Mouse (Mus musculus) mature B cell (primary cell): ENCODE results near the gene Ttc22.

Experiments used
- in situ Hi-C: fragments of 300-500 bp; cut with MboI; formaldehyde crosslinking; loops from 2 replicates; pipeline ENCODE4 v1.14.3; 2019

The Ttc22 gene

GRCm38 (mm10) chr4:106622030-106622493, at the start of gene Ttc22:
Ttc22 (plus strand) TSS chr4:106622432.
- in situ Hi-C loops = no loop called here

GRCm38 (mm10) chr4:106575022-106575421, 47.2 kb upstream of the Ttc22 start:
- in situ Hi-C loops = no loop called here

DNA sequence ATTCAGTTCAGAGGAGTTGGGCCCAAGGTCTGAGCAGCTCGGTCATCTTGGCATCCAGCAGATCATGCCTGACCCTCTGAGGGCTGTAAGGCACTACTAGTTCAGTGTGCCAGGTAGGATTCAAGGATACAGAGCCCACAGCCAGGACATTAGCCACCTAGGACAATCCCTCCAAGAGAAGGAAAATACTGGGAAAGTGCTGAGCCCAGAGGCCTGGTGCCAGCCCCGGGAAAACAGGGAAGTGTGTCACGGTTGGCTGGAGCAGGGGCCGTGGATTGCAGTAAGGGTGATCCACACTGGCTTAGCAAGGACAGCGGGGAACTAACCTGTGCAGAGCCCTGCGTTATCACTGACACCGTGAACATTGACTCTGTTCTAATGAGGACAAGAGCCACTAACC, 44.7 kb upstream of the Ttc22 start:
- in situ Hi-C loops = no loop called here

- in situ Hi-C loops = no loop called here
Measured at GRCm38 (mm10) chr4:106581176-106581864, 40.9 kb upstream of the Ttc22 start.

DNA sequence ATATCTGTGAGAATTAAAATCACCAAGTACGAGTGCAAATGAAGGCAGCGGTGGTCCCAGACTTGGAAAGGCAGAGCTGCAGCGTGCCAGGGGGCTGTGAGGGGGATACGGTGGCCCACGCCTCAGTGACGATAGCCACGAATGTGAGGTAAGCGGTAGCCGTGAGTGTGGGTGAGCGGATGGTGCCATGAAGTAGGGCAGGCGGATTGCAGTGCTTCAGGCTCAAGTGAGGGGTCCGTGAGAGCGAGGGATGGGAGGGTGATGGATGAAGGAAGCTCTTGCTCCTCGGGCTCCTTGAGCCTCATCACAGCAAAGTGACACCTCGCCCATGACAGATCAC, 40.4 kb upstream of the Ttc22 start:
- in situ Hi-C loops = no loop called here

DNA sequence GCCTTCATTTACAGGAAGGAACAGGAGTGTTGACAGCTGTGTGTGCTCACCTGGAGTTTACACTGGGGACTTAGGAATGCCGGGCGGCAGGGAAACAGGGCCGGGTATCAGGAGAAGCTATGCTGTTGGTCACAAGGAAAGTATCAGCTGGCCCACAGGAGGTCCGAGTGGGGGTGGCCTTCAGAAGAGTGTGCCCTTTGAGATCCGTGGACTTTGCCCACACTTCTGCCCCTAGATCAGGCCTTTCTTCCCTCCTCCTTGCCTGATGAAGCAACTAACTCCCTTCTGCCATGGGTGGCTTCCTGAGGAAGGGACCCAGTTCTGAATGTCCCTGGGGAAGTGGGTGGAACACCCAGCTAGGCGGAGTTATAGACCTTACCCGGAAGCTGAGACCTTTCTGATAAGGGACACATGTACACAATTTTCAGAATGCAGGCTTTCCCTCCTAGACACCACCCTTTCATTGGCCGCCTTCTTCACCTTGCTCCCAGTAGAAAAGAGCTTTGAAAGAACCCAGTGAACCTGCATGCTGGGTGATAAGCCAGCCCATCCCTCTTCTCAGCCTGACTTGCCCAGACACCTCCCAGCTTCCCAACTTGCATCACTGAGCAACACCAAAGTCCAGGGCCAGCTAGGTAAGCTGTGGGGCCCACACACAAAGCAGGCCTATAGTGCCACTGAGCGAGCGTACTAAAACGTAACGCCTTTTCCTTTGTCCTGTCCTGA, 39.6 kb upstream of the Ttc22 start:
- in situ Hi-C loops = no loop called here

- in situ Hi-C loops = no loop called here
Measured at GRCm38 (mm10) chr4:106584665-106585064, 37.6 kb upstream of the Ttc22 start.

GRCm38 (mm10) chr4:106587075-106587474, 35.2 kb upstream of the Ttc22 start:
- in situ Hi-C loops = no loop called here

GRCm38 (mm10) chr4:106590142-106590541, 32.1 kb upstream of the Ttc22 start:
- in situ Hi-C loops = no loop called here

- in situ Hi-C loops = no loop called here
Measured at GRCm38 (mm10) chr4:106590871-106591270, 31.4 kb upstream of the Ttc22 start.

GRCm38 (mm10) chr4:106593636-106594035, 28.6 kb upstream of the Ttc22 start:
- in situ Hi-C loops = no loop called here

DNA sequence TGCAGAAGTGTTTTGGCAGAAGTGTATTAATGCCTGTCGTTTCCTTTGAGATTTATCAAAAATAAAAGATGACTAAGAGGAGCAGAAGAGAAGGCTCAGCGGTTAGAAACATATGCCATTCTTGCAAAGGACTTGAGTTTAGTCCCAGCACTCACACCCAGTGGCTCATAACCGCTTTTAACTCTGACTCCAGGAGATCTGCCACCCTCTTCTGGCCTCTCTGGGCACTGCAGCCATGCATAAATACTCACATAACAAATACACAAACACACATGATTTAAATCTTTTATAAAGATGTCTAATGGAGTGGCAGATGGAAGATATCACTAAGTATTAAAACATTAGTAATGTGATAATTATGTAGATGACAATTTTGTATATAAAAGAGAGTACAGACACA, 26.0 kb upstream of the Ttc22 start:
- in situ Hi-C loops = no loop called here

DNA sequence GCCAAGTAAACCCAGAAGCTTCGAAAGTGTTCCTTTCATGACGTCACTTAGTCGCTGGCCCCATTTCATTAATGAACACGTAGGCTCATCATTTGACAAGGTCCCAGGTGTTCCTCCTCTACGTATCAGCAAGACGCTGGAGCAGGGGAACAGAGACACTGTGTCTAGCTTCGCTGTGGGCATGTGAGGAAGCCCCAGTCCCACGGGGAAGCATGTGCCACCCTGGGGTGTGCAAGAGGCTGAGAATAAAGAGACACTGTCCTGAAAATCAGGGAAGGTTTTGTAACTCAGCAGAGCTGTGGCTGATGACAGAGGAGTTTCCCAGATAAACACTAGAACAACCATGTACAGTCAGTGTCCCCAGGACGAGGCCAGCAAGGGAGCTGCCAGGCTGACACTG, 25.2 kb upstream of the Ttc22 start:
- in situ Hi-C loops = no loop called here

- in situ Hi-C loops = no loop called here
Measured at GRCm38 (mm10) chr4:106597741-106598140, 24.5 kb upstream of the Ttc22 start.

- in situ Hi-C loops = no loop called here
Measured at GRCm38 (mm10) chr4:106599415-106599814, 22.8 kb upstream of the Ttc22 start.

- in situ Hi-C loops = no loop called here
Measured at GRCm38 (mm10) chr4:106600770-106601169, 21.5 kb upstream of the Ttc22 start.

GRCm38 (mm10) chr4:106606639-106607554, 15.3 kb upstream of the Ttc22 start:
- in situ Hi-C loops = no loop called here

- in situ Hi-C loops = no loop called here
Measured at GRCm38 (mm10) chr4:106607905-106608304, 14.3 kb upstream of the Ttc22 start.

DNA sequence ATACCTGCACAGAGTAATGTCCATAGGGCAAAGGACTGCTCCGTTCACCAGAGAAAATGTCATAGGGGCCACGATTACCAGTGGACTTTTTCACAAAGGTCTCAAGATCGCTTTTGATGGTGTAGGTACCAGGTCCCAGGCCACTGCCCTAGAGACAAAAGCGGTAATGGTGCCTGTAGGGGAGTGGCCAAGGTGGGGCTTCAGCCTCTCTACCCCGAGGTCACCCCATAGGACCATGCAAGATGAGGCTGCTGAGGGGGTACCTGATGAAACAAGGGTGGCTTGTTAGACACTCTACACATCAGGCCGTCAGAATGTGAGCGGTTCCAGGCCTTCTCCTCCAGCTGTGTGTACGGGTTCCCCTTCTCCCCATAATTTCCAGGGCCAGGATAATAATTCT, 9.1 kb upstream of the Ttc22 start:
- in situ Hi-C loops = no loop called here

- in situ Hi-C loops = no loop called here
Measured at GRCm38 (mm10) chr4:106613560-106613959, 8.7 kb upstream of the Ttc22 start.

DNA sequence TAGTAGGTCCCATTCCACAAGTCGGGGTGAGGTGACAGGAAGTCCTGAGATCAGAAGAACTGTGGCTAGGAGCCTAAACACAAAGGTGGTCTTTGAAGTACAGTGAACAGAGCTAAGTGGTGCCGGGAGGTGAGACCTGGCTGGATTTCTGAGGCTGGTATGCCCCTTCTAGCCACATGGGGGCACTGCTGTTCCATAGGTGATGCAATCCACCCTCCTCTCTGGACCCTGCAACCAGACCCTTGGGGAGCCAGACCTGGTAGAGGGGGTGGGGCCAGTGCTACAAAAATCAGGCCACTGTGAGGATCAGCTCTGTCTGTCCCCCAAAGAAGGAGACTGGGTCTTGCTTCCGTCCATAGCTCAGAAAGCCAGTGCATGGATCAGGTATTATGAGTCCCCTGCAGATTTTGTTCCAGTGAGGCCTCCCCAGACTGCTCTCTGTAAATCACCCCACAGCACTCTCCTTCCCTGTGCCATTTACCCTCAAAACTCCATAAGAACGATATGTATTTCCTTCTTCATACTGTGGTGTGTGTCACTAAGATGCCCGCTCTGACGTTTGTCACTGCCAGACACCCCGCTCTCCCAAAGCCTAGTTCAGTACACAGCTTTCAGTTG, 7.9 kb upstream of the Ttc22 start:
- in situ Hi-C loops = no loop called here

GRCm38 (mm10) chr4:106614881-106615280, 7.4 kb upstream of the Ttc22 start:
- in situ Hi-C loops = no loop called here
